Mouse (Mus musculus) midbrain, postnatal 0 days (tissue): ENCODE measurements around the gene Etnk2. TPM values are rescaled to one million over a fixed set of nuclear protein-coding genes. Genes with fewer than 3 reads are reported as not detected.
A peak's percentile ranks its signal among the peaks of the same experiment; 100 is the strongest.

ENCODE experiments used
- ATAC-seq: fragments of 200-750 bp; cut with Nextera tagmentation; 2 replicates; pipeline ENCODE4 v1.8.0; 2017; ENCODE audit warnings: moderate number of reproducible peaks, mild to moderate bottlenecking, moderate TSS enrichment, moderate library complexity; ENCODE audit not compliant: low FRiP score
- DNase-seq: peaks from one replicate; pipeline ENCODE4 v3.0.0-alpha.2; 2015; ENCODE audit warnings: low spot score
- H3K27ac ChIP-seq: fragments of 300-500 bp; sonication (generic); 2 replicates; pipeline ENCODE4 v1.5.1; 2014; ENCODE audit warnings: low read depth, mild to moderate bottlenecking, low read length, mixed read lengths
- H3K27me3 ChIP-seq: fragments of 300-500 bp; sonication (generic); 2 replicates; pipeline ENCODE4 v1.6.1; 2014; ENCODE audit warnings: low read length, control low read depth, mixed read lengths; ENCODE audit not compliant: insufficient read depth
- H3K36me3 ChIP-seq: fragments of 300-500 bp; sonication (generic); 2 replicates; pipeline ENCODE4 v1.6.1; 2014; ENCODE audit warnings: low read length, control low read depth, mixed read lengths; ENCODE audit not compliant: insufficient read depth
- H3K4me1 ChIP-seq: fragments of 300-500 bp; sonication (generic); 2 replicates; pipeline ENCODE4 v1.6.1; 2014; ENCODE audit warnings: mild to moderate bottlenecking, control low read depth, antibody characterized with exemption, low read length, mixed read lengths; ENCODE audit not compliant: insufficient read depth
- H3K4me2 ChIP-seq: fragments of 300-500 bp; sonication (generic); 2 replicates; pipeline ENCODE4 v1.6.1; 2014; ENCODE audit warnings: low read depth, mild to moderate bottlenecking, low read length, mixed read lengths; ENCODE audit not compliant: poor library complexity, severe bottlenecking
- H3K4me3 ChIP-seq: fragments of 300-500 bp; sonication (generic); 2 replicates; pipeline ENCODE4 v1.5.1; 2014; ENCODE audit warnings: low read depth, mild to moderate bottlenecking, low read length, moderate library complexity
- H3K9ac ChIP-seq: fragments of 300-500 bp; sonication (generic); replicated peaks from 2 replicates; pipeline ENCODE4 v1.6.1; 2014; ENCODE audit warnings: mild to moderate bottlenecking, low read length, moderate library complexity, mixed read lengths; ENCODE audit not compliant: poor library complexity, severe bottlenecking
- H3K9me3 ChIP-seq: fragments of 300-500 bp; sonication (generic); 2 replicates; pipeline ENCODE4 v1.6.1; 2016; ENCODE audit warnings: low read length, control low read depth
- CTCF ChIP-seq: IDR thresholded peaks from 2 replicates; pipeline ENCODE4 v1.5.1; 2016; ENCODE audit warnings: antibody characterized with exemption, mild to moderate bottlenecking
- WGBS: fragments of 180-500 bp; shearing (Covaris S2); extraction: QIAGEN DNeasy Blood & Tissue Kit; methylation state at CpG from one replicate; pipeline ENCODE4 v1.1.7; 2014; 5-methylcytosine and 5-hydroxymethylcytosine counted together
- polyA plus RNA-seq: library from polyadenylated mRNA; unstranded; fragments of >200 nt; fragmentation: Nextera tagmentation; extraction: Ambion mirVana; gene quantifications from 2 replicates; pipeline ENCODE4 v1.2.1, GENCODE M21; 2015
- total RNA-seq: library from RNA; depleted of rRNA; stranded (reverse); fragments of >200 nt; gene quantifications from 2 replicates; pipeline ENCODE4 v1.2.3, GENCODE M21; 2014

Gene Etnk2
- total and polyA plus RNA-seq, 2 experiments from 2014 or later: 34.5 to 52.0 TPM

DNA sequence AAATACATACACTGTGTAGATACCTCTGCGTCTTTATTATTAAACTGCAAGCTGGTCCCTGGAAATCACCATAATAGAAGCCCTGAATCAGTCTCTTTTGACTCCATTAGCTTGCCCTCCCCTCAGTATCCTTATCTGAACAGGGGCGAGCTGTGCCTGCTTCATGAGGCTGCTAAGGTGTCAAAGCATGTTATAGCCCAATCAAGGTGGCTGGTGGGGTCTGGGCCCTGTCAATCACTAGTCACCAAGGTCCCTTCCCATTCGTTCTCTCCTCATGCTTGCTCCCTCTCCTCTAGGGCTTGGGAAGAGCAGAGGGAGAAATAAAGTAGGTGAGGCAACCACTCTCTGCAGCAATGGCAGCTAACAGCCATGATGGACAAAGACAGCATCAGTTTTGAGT, 16.1 kb upstream of the Etnk2 start:
- 78% methylated on average over 3 of the region's 3 CpGs for WGBS
- no peak overlapping the region for H3K9ac ChIP-seq

GRCm38 (mm10) chr1:133347693-133348520, 15.5 kb upstream of the Etnk2 start:
- Histone ChIP-seq H3K36me3 (no peaks in the 10 kb centered on the region), H3K4me3 (no peak overlapping the region), H3K27ac (no peak overlapping the region), H3K9ac (no peak overlapping the region), H3K4me2 (no peak overlapping the region), H3K4me1 (no peaks in the 10 kb centered on the region), H3K9me3 (no peaks in the 10 kb centered on the region), H3K27me3 (no peaks in the 10 kb centered on the region)
- no peak for ATAC-seq
- DNase-seq: no peak
- TF ChIP-seq CTCF: no peak
- WGBS: 80% methylated on average over 11 of the region's 11 CpGs

More for the DNA sequence above, 16.1 kb upstream of the Etnk2 start:
- Histone ChIP-seq H3K4me3 (no peak overlapping the region), H3K4me2 (no peak overlapping the region), H3K27me3 (no peaks in the 10 kb centered on the region), H3K9me3 (no peaks in the 10 kb centered on the region), H3K27ac (no peak overlapping the region), H3K4me1 (no peaks in the 10 kb centered on the region), H3K36me3 (no peaks in the 10 kb centered on the region)
- no peak for DNase-seq
- TF ChIP-seq CTCF: no peak
- no peak for ATAC-seq

DNA sequence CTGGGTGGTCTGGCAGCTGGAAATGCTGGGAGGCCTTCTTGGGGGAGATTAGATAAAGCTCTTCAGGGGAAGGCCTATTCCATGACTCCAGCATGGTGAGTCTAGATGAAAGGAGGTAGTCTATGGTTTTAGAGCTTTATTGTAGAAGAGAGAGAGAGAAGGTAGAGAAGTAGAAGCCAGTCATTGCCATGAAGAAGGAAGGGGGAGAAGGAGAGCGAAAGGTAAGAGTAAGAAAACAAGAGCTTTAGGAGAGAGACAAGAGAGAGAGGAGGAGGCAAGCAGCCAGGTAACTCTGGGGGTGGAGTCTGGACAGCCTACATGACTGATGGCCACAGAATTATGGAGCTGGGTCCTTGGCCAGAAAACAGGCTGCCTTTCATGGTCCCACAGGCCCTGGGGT, 13.2 kb upstream of the Etnk2 start, which contains the start of gene Ren1:
Ren1 (plus strand) TSS at position 301 of the 400 bp plus-strand sequence.
- H3K4me3 ChIP-seq: no peak within 1 kb of the TSS
- H3K9ac ChIP-seq: no peak within 1 kb of the TSS
- H3K4me1 ChIP-seq: no peaks in the 10 kb centered on the region
- DNase-seq (no peak), ATAC-seq (no peak)
- no peak within 1 kb of the TSS for H3K27ac ChIP-seq
- no peak for TF ChIP-seq CTCF
- no peak within 1 kb of the TSS for H3K4me2 ChIP-seq
- no peaks in the 10 kb centered on the region for H3K9me3 ChIP-seq
- no peaks in the 10 kb centered on the region for H3K36me3 ChIP-seq
- WGBS: 96% methylated on average over 1 of the region's 1 CpGs
- H3K27me3 ChIP-seq: no peaks in the 10 kb centered on the region

DNA sequence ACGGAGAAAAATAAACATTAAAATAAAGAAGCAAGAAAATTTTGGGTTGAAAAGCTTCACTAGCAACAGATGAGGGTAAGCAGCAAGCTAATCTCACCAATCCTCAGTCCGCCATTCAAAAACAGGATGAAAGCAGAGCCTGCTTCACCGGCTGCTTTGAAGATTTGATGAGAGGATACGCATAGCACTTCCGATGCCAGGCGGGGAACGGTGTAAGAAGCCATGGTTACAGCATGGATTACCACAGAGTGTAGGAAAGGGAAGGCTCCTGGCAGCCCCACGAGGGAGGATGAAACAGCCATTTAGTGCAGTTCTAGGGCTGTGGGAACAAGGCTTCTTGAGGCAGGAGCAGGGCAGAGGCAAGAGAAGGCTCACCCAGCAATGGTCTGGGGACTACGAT, 11.6 kb upstream of the Etnk2 start:
- no peak overlapping the region for H3K9ac ChIP-seq
- no peak overlapping the region for H3K27ac ChIP-seq
- ATAC-seq: no peak; the same call in 1 of the 2 replicates
- no peaks in the 10 kb centered on the region for H3K9me3 ChIP-seq
- 23% methylated on average over 9 of the region's 9 CpGs for WGBS
- no peak for TF ChIP-seq CTCF
- no peak overlapping the region for H3K4me2 ChIP-seq
- H3K4me1 ChIP-seq: no peaks in the 10 kb centered on the region
- H3K27me3 ChIP-seq: no peaks in the 10 kb centered on the region
- no peak overlapping the region for H3K4me3 ChIP-seq
- DNase-seq: no peak
- H3K36me3 ChIP-seq: no peaks in the 10 kb centered on the region

DNA sequence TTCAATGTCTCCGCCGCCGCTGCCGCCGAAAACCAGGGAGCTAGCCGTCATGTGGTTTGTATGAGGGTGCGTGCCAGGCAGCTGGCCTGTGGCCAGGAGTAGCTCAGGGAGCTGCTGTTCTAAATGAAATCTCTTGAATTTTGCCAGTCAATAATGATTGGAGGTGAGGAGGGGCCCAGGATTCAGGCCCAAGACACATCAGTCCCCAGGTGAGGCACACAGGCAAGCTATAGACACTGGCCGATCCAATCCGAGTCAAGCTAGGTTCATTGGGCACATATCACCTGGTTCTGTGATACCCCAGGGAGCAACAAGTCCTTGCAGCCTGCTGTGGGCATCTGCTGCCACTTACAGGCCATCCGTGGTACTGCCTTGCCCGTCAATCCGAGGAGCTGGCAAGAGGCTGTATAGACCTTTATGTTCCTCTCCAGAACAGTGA, 10.0 kb upstream of the Etnk2 start:
- Histone ChIP-seq H3K4me3 (no peak overlapping the region), H3K9me3 (no peaks in the 10 kb centered on the region), H3K27ac (no peak overlapping the region), H3K9ac (no peak overlapping the region), H3K27me3 (no peaks in the 10 kb centered on the region), H3K4me2 (no peak overlapping the region), H3K36me3 (no peaks in the 10 kb centered on the region), H3K4me1 (no peaks in the 10 kb centered on the region)
- ATAC-seq: peak; percentile 44; the same call in 1 of the 2 replicates
- TF ChIP-seq CTCF: peak; percentile 99
- WGBS: 42% methylated on average over 12 of the region's 12 CpGs
- DNase-seq: peak; percentile 88

- Histone ChIP-seq H3K9me3 (no peaks in the 10 kb centered on the region), H3K9ac (no peak overlapping the region), H3K4me1 (no peaks in the 10 kb centered on the region), H3K27me3 (no peaks in the 10 kb centered on the region; the same call in 1 of the 2 replicates), H3K4me3 (no peak overlapping the region), H3K4me2 (no peak overlapping the region), H3K27ac (no peak overlapping the region), H3K36me3 (no peaks in the 10 kb centered on the region)
- TF ChIP-seq CTCF: no peak
- ATAC-seq (no peak), DNase-seq (no peak)
- WGBS: 49% methylated on average over 5 of the region's 5 CpGs
Measured at GRCm38 (mm10) chr1:133355469-133355868, 7.9 kb upstream of the Etnk2 start.
